Mouse (Mus musculus) megakaryocyte, embryonic 14.5 days (primary cell): Measurements from ENCODE around the gene Pld6.

ENCODE experiments used
- FLI1 ChIP-seq: IDR thresholded peaks from 2 replicates; pipeline ENCODE4 v1.6.1; 2012; ENCODE audit warnings: low read length, inconsistent platforms, mixed read lengths
- GATA1 ChIP-seq: IDR thresholded peaks from 3 replicates; pipeline ENCODE4 v1.6.1; 2012; ENCODE audit warnings: mixed read lengths, low read length, inconsistent platforms, borderline replicate concordance

- TF ChIP-seq FLI1 (no peak), GATA1 (no peak)
Observed at GRCm38 (mm10) chr11:59744374-59744773, 43.1 kb downstream of the Pld6 start.
